Mouse (Mus musculus) CH12.LX (cell line): ENCODE data around the gene D230025D16Rik.

ENCODE experiments used
- CTCF ChIP-seq, 2 experiments: IDR thresholded peaks in 1 of 2; conservative IDR thresholded peaks in 1 of 2; 2 replicates each; pipeline ENCODE4 v1.5.1; 2011 to 2012; ENCODE audit warnings: low read depth in 2 of 2, low read length in 2 of 2, improper control_type of control experiment in 1 of 2, inconsistent platforms in 1 of 2, mild to moderate bottlenecking in 1 of 2, moderate library complexity in 1 of 2
- E2F4 ChIP-seq: IDR thresholded peaks from 2 replicates; pipeline ENCODE4 v1.6.1; 2011; ENCODE audit warnings: low read depth, low read length, improper control_type of control experiment; ENCODE audit not compliant: insufficient replicate concordance
- EP300 ChIP-seq: IDR thresholded peaks from 2 replicates; pipeline ENCODE4 v1.6.1; 2011; ENCODE audit warnings: low read length, improper control_type of control experiment
- MAX ChIP-seq: IDR thresholded peaks from 2 replicates; pipeline ENCODE4 v1.6.1; 2011; ENCODE audit warnings: low read length, improper control_type of control experiment
- NELFE ChIP-seq: IDR thresholded peaks from 2 replicates; pipeline ENCODE4 v1.6.1; 2011; ENCODE audit warnings: low read depth, low read length, improper control_type of control experiment
- POLR2A ChIP-seq: IDR thresholded peaks from 2 replicates; pipeline ENCODE4 v1.6.1; 2011; ENCODE audit warnings: low read depth, mild to moderate bottlenecking, improper control_type of control experiment, low read length
- RCOR1 ChIP-seq: conservative IDR thresholded peaks from 2 replicates; pipeline ENCODE4 v1.6.1; 2012; ENCODE audit warnings: low read depth, mild to moderate bottlenecking, inconsistent platforms, low read length, improper control_type of control experiment
- UBTF ChIP-seq: IDR thresholded peaks from 2 replicates; pipeline ENCODE4 v1.6.1; 2012; ENCODE audit warnings: low read depth, mild to moderate bottlenecking, inconsistent platforms, low read length, improper control_type of control experiment, moderate library complexity
- ZKSCAN1 ChIP-seq: IDR thresholded peaks from 2 replicates; pipeline ENCODE4 v1.6.1; 2012; ENCODE audit warnings: low read depth, inconsistent platforms, low read length, improper control_type of control experiment, borderline replicate concordance
- ZNF384 ChIP-seq: IDR thresholded peaks from 2 replicates; pipeline ENCODE4 v1.6.1; 2012; ENCODE audit warnings: low read depth, low read length, improper control_type of control experiment, inconsistent platforms

GRCm38 (mm10) chr8:105253766-105254151 lies 28.8 kb downstream of the D230025D16Rik start:
- TF ChIP-seq CTCF (conservative IDR thresholded peaks at IDR 0.05 in 1 of 2, IDR thresholded peaks at IDR 0.05 in 1 of 2; ENCODE audit: low read depth in 2 of 2, low read length in 2 of 2) (no peak), ZKSCAN1 (no peak), POLR2A (no peak), MAX (no peak), NELFE (no peak), EP300 (no peak), RCOR1 (no peak), UBTF (no peak), E2F4 (no peak), ZNF384 (no peak)
